Mouse (Mus musculus) bone marrow macrophage, adult 2 months (primary cell): ENCODE results near the gene Pcdh9.

Experiments used
- CTCF ChIP-seq: IDR thresholded peaks from 2 replicates; pipeline ENCODE4 v1.5.1; 2012; ENCODE audit warnings: low read depth, mild to moderate bottlenecking, low read length, moderate library complexity
- POLR2A ChIP-seq: IDR thresholded peaks from 2 replicates; pipeline ENCODE4 v1.6.1; 2012; ENCODE audit warnings: mild to moderate bottlenecking, low read depth, low read length, borderline replicate concordance

DNA sequence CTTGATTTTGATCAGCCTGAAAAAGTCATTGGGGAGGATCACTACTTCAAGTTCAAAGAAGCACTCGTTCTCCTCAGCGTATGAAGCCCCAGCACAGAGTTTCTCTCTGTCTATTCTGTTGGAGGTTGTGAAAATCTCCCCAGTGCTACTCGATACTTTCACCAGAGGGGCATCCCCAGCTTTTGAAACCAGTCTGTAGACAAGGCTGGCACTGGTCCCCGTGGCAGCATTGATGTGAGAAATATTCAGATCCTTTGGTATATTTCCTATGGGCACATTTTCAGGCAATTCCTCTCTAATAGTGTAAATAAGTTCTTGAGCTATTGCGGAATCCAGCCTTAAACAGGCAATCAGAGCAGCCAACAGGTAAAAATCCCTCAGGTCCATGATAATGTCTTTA lies 2.1 kb downstream of the Pcdh9 start:
- no peak for TF ChIP-seq CTCF
- no peak for TF ChIP-seq POLR2A
